ENCODE assay signal across 21 mouse cellular contexts in the genomic region with DNA sequence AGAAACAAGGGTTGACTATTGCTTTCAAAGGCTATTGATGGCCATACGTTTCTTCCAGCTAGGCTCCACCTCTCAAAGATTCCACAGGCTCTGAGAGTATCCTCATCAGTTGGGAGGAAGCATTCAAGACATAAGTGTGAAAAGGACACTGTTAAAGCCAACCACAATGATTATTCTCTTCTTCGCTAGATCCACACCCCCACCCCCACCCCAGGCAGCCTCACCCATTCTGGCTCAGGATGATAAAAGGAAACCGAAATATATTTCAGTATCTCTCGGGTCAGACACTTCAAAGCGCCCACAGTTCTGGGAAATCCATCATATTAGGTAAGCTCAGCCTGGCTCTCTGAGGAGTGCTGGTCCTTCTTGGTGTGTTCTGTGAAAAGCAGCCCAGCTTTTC. TPM values are rescaled to one million over a fixed set of nuclear protein-coding genes. Genes with fewer than 3 reads are reported as not detected.
DNase-seq lines count a peak whose midpoint lies in the region; ATAC-seq lines count a peak whose summit lies in the region.
"Had no signal": no experiment of that assay in that cellular context is flagged by ENCODE, and none has a peak within 500 bp of the region (broad histone marks: within the 10 kb centered on the region; RNA-seq: fewer than 3 reads in every experiment).

No protein-coding gene starts in this region.

- no peaks in the 10 kb centered on the region for H3K4me1 ChIP-seq in hindbrain, embryonic 10.5 days (replicated peaks)
- no peaks in the 10 kb centered on the region for H3K4me1 ChIP-seq in hindbrain, embryonic 12.5 days
- peaks cover 98% of the 10 kb centered on the region for H3K4me1 ChIP-seq in liver, embryonic 13.5 days (replicated peaks)
- H3K4me1 ChIP-seq in stomach, embryonic 14.5 days (ENCODE audit: control insufficient read depth, insufficient read depth, low read length): no peaks in the 10 kb centered on the region
- no peaks in the 10 kb centered on the region for H3K4me1 ChIP-seq in forebrain, embryonic 14.5 days (ENCODE audit: control insufficient read depth, insufficient read depth, low read length)
- H3K4me1 ChIP-seq: embryonic facial prominence, embryonic 10.5 days; forebrain, embryonic 15.5 days; midbrain, embryonic 10.5 days had no signal

- H3K4me3 ChIP-seq in hindbrain, embryonic 10.5 days: no peak overlapping the region
- no peak overlapping the region for H3K4me3 ChIP-seq in hindbrain, embryonic 12.5 days
- peak overlapping the region; percentile 43 for H3K4me3 ChIP-seq in liver, embryonic 13.5 days (replicated peaks)
- no peak overlapping the region for H3K4me3 ChIP-seq in stomach, embryonic 14.5 days (ENCODE audit: low read depth, low read length)
- H3K4me3 ChIP-seq in forebrain, embryonic 14.5 days (ENCODE audit: low read depth, low read length): no peak overlapping the region
- H3K4me3 ChIP-seq: embryonic facial prominence, embryonic 10.5 days; forebrain, embryonic 15.5 days; midbrain, embryonic 10.5 days; myocyte had no signal

- H3K4me2 ChIP-seq in hindbrain, embryonic 12.5 days (replicated peaks): no peak overlapping the region
- H3K4me2 ChIP-seq in liver, embryonic 13.5 days: peak overlapping the region; percentile 70
- no peak overlapping the region for H3K4me2 ChIP-seq in stomach, embryonic 14.5 days (replicated peaks; ENCODE audit: low read depth, low read length)
- no peak overlapping the region for H3K4me2 ChIP-seq in forebrain, embryonic 14.5 days (ENCODE audit: low read length)
- H3K4me2 ChIP-seq: forebrain, embryonic 15.5 days had no signal

- H3K36me3 ChIP-seq in hindbrain, embryonic 10.5 days: no peaks in the 10 kb centered on the region
- no peaks in the 10 kb centered on the region for H3K36me3 ChIP-seq in hindbrain, embryonic 12.5 days
- no peaks in the 10 kb centered on the region for H3K36me3 ChIP-seq in liver, embryonic 13.5 days
- H3K36me3 ChIP-seq in stomach, embryonic 14.5 days (ENCODE audit: control insufficient read depth, insufficient read depth, low read length): no peaks in the 10 kb centered on the region
- no peaks in the 10 kb centered on the region for H3K36me3 ChIP-seq in forebrain, embryonic 14.5 days (ENCODE audit: control insufficient read depth, insufficient read depth, low read length)
- H3K36me3 ChIP-seq: embryonic facial prominence, embryonic 10.5 days; forebrain, embryonic 15.5 days; midbrain, embryonic 10.5 days had no signal

- no peak for DNase-seq in hindbrain, embryonic 10.5 days (ENCODE audit: low spot score)
- DNase-seq in c-Kit-positive CD71-positive TER-119-positive erythroid progenitor cells, embryonic 14.5 days (ENCODE audit: low spot score): peak; percentile 92
- peak; percentile 78 for DNase-seq in liver, embryonic 13.5 days
- no peak for DNase-seq in left cerebral cortex, postnatal 36 days (ENCODE audit: low spot score in 2 of 2)
- DNase-seq in kidney, postnatal 10 days: no peak
- DNase-seq in forebrain, embryonic 14.5 days (ENCODE audit: low spot score): no peak
- DNase-seq: gastrocnemius, postnatal 14 days; lung, adult 18-20 months; thymus, postnatal 4 days had no signal

- 0 out of 2 replicates have a peak overlapping the region, but pooled peaks have one; percentile 16 for H3K27ac ChIP-seq in hindbrain, embryonic 10.5 days
- no peak overlapping the region for H3K27ac ChIP-seq in hindbrain, embryonic 12.5 days
- H3K27ac ChIP-seq in liver, embryonic 13.5 days: peak overlapping the region; percentile 99
- H3K27ac ChIP-seq in stomach, embryonic 14.5 days (ENCODE audit: low read length): no peak overlapping the region
- H3K27ac ChIP-seq in forebrain, embryonic 14.5 days (ENCODE audit: low read depth, low read length): no peak overlapping the region
- H3K27ac ChIP-seq: embryonic facial prominence, embryonic 10.5 days; forebrain, embryonic 15.5 days; midbrain, embryonic 10.5 days had no signal

- H3K9me3 ChIP-seq in hindbrain, embryonic 10.5 days: no peaks in the 10 kb centered on the region
- no peaks in the 10 kb centered on the region for H3K9me3 ChIP-seq in hindbrain, embryonic 12.5 days (replicated peaks)
- H3K9me3 ChIP-seq in liver, embryonic 13.5 days (replicated peaks): no peaks in the 10 kb centered on the region
- H3K9me3 ChIP-seq in stomach, embryonic 14.5 days (ENCODE audit: control insufficient read depth, low read depth, low read length): no peaks in the 10 kb centered on the region
- no peaks in the 10 kb centered on the region for H3K9me3 ChIP-seq in forebrain, embryonic 14.5 days (replicated peaks; ENCODE audit: control insufficient read depth, low read length)
- H3K9me3 ChIP-seq: embryonic facial prominence, embryonic 10.5 days; forebrain, embryonic 15.5 days; midbrain, embryonic 10.5 days had no signal

- no peak for ATAC-seq in hindbrain, embryonic 12.5 days (ENCODE audit: low FRiP score)
- peak; percentile 94 for ATAC-seq in liver, embryonic 13.5 days (ENCODE audit: low read depth)
- ATAC-seq in stomach, embryonic 14.5 days (ENCODE audit: insufficient number of reproducible peaks, insufficient read depth, low FRiP score, low read depth): peak; percentile 53; the same call in 1 of the 2 replicates
- no peak for ATAC-seq in forebrain, embryonic 14.5 days
- ATAC-seq: forebrain, embryonic 15.5 days; Patski had no signal

- 87% methylated on average over 5 of the region's 5 CpGs for WGBS in hindbrain, embryonic 10.5 days
- 83% methylated on average over 5 of the region's 5 CpGs for WGBS in hindbrain, embryonic 12.5 days
- WGBS in liver, embryonic 13.5 days (ENCODE audit: insufficient replicate concordance): 16% methylated on average over 5 of the region's 5 CpGs
- 74% methylated on average over 5 of the region's 5 CpGs for WGBS in stomach, embryonic 14.5 days
- WGBS in forebrain, embryonic 14.5 days: 80% methylated on average over 5 of the region's 5 CpGs

- H3K27me3 ChIP-seq in hindbrain, embryonic 10.5 days (ENCODE audit: insufficient read depth, poor library complexity, severe bottlenecking): no peaks in the 10 kb centered on the region
- no peaks in the 10 kb centered on the region for H3K27me3 ChIP-seq in hindbrain, embryonic 12.5 days
- H3K27me3 ChIP-seq in liver, embryonic 13.5 days: no peaks in the 10 kb centered on the region
- no peaks in the 10 kb centered on the region for H3K27me3 ChIP-seq in stomach, embryonic 14.5 days (ENCODE audit: control insufficient read depth, insufficient read depth, low read length)
- H3K27me3 ChIP-seq in forebrain, embryonic 14.5 days (replicated peaks; ENCODE audit: control insufficient read depth, insufficient read depth, low read length): no peaks in the 10 kb centered on the region
- H3K27me3 ChIP-seq: forebrain, embryonic 15.5 days had no signal

- no peak overlapping the region for H3K9ac ChIP-seq in hindbrain, embryonic 12.5 days
- H3K9ac ChIP-seq in liver, embryonic 13.5 days: peak overlapping the region; percentile 74
- no peak overlapping the region for H3K9ac ChIP-seq in stomach, embryonic 14.5 days (replicated peaks; ENCODE audit: low read depth, low read length)
- no peak overlapping the region for H3K9ac ChIP-seq in forebrain, embryonic 14.5 days (ENCODE audit: low read length)
- H3K9ac ChIP-seq: forebrain, embryonic 15.5 days had no signal

- intact Hi-C loops in left cerebral cortex, postnatal 36 days (cut with DNase I): loop anchor here (5.0 kb wide), 1 partner anchor 1025 kb away; no protein-coding TSS in a partner anchor

RNA-seq across cellular contexts. Expression of gene Cpox, which starts 8.3 kb away (rescaled TPM):
- 20.0 and 27.8 TPM in 2 replicates for polyA plus RNA-seq in hindbrain, embryonic 10.5 days (2016; fragmentation: Nextera tagmentation; extraction: Ambion mirVana)
- polyA plus RNA-seq in hindbrain, embryonic 12.5 days (2016; fragmentation: Nextera tagmentation; extraction: Ambion mirVana): 18.4 and 22.5 TPM in 2 replicates
- 422 and 453 TPM in 2 replicates for polyA plus RNA-seq in liver, embryonic 13.5 days (2015; fragmentation: Nextera tagmentation; extraction: Ambion mirVana)
- 24.4 and 28.1 TPM in 2 replicates for polyA plus RNA-seq in stomach, embryonic 14.5 days (2014; fragmentation: Nextera tagmentation; extraction: Ambion mirVana)
- 10 to 100 TPM; 39.4 to 45.1 TPM for total RNA-seq in left cerebral cortex, postnatal 36 days (2021)
- 8.9 and 9.1 TPM in 2 replicates for polyA plus RNA-seq in forebrain, embryonic 14.5 days (2014; fragmentation: Nextera tagmentation; extraction: Ambion mirVana)

RNA-seq across cellular contexts. Expression of gene E330017A01Rik, which starts 23.3 kb away (rescaled TPM):
- not detected in 2 replicates for polyA plus RNA-seq in hindbrain, embryonic 10.5 days (2016; fragmentation: Nextera tagmentation; extraction: Ambion mirVana)
- not detected in 2 replicates for polyA plus RNA-seq in hindbrain, embryonic 12.5 days (2016; fragmentation: Nextera tagmentation; extraction: Ambion mirVana)
- polyA plus RNA-seq in liver, embryonic 13.5 days (2015; fragmentation: Nextera tagmentation; extraction: Ambion mirVana): not detected in 2 replicates
- polyA plus RNA-seq in stomach, embryonic 14.5 days (2014; fragmentation: Nextera tagmentation; extraction: Ambion mirVana): not detected in 2 replicates
- total RNA-seq in left cerebral cortex, postnatal 36 days (2021): not detected
- not detected in 2 replicates for polyA plus RNA-seq in forebrain, embryonic 14.5 days (2014; fragmentation: Nextera tagmentation; extraction: Ambion mirVana)
- total RNA-seq: adrenal gland, adult 18-20 months; gastrocnemius, postnatal 14 days; heart, postnatal 25 days; layer of hippocampus, postnatal 10 days had no signal
- polyA plus RNA-seq: embryonic facial prominence, embryonic 10.5 days; forebrain, embryonic 15.5 days; kidney, adult 2 months; midbrain, embryonic 10.5 days; myocyte; Patski; small intestine, adult 2 months had no signal

RNA-seq across cellular contexts. Expression of gene Gm813, which starts 45.0 kb away (rescaled TPM):
- not detected in 2 replicates for polyA plus RNA-seq in hindbrain, embryonic 10.5 days (2016; fragmentation: Nextera tagmentation; extraction: Ambion mirVana)
- polyA plus RNA-seq in hindbrain, embryonic 12.5 days (2016; fragmentation: Nextera tagmentation; extraction: Ambion mirVana): not detected in 2 replicates
- polyA plus RNA-seq in liver, embryonic 13.5 days (2015; fragmentation: Nextera tagmentation; extraction: Ambion mirVana): not detected in 2 replicates
- polyA plus RNA-seq in stomach, embryonic 14.5 days (2014; fragmentation: Nextera tagmentation; extraction: Ambion mirVana): not detected in 2 replicates
- total RNA-seq in left cerebral cortex, postnatal 36 days (2021): not detected
- polyA plus RNA-seq in forebrain, embryonic 14.5 days (2014; fragmentation: Nextera tagmentation; extraction: Ambion mirVana): not detected in 2 replicates
- total RNA-seq: adrenal gland, adult 18-20 months; gastrocnemius, postnatal 14 days; heart, postnatal 25 days; layer of hippocampus, postnatal 10 days had no signal
- polyA plus RNA-seq: embryonic facial prominence, embryonic 10.5 days; forebrain, embryonic 15.5 days; kidney, adult 2 months; midbrain, embryonic 10.5 days; myocyte; Patski; small intestine, adult 2 months had no signal

RNA-seq across cellular contexts. Expression of gene Gpr15, which starts 57.0 kb away (rescaled TPM):
- not detected in 2 replicates for polyA plus RNA-seq in hindbrain, embryonic 10.5 days (2016; fragmentation: Nextera tagmentation; extraction: Ambion mirVana)
- polyA plus RNA-seq in hindbrain, embryonic 12.5 days (2016; fragmentation: Nextera tagmentation; extraction: Ambion mirVana): not detected in 2 replicates
- 0.06 and 0.16 TPM in 2 replicates for polyA plus RNA-seq in liver, embryonic 13.5 days (2015; fragmentation: Nextera tagmentation; extraction: Ambion mirVana)
- 0.17 TPM in 1 of 2 replicates, not detected in the other for polyA plus RNA-seq in stomach, embryonic 14.5 days (2014; fragmentation: Nextera tagmentation; extraction: Ambion mirVana)
- not detected for total RNA-seq in left cerebral cortex, postnatal 36 days (2021)
- not detected in 2 replicates for polyA plus RNA-seq in forebrain, embryonic 14.5 days (2014; fragmentation: Nextera tagmentation; extraction: Ambion mirVana)
- total RNA-seq: adrenal gland, adult 18-20 months; gastrocnemius, postnatal 14 days; heart, postnatal 25 days; layer of hippocampus, postnatal 10 days had no signal
- polyA plus RNA-seq: embryonic facial prominence, embryonic 10.5 days; myocyte; Patski; small intestine, adult 2 months had no signal

Comparison
In these comparisons a context has a peak if more than half of its experiments do, and no peak if none do; other contexts are left out.
1. H3K27ac ChIP-seq: peak in hindbrain, embryonic 10.5 days (single experiment) and liver, embryonic 13.5 days (single experiment); none in hindbrain, embryonic 12.5 days (single experiment), stomach, embryonic 14.5 days (single experiment) and forebrain, embryonic 14.5 days (single experiment).
2. DNase-seq: peak in c-Kit-positive CD71-positive TER-119-positive erythroid progenitor cells, embryonic 14.5 days (single experiment) and liver, embryonic 13.5 days (single experiment); none in hindbrain, embryonic 10.5 days (single experiment), left cerebral cortex, postnatal 36 days (0 of 2), kidney, postnatal 10 days (single experiment) and forebrain, embryonic 14.5 days (single experiment).
3. ATAC-seq: peak in liver, embryonic 13.5 days (single experiment) and stomach, embryonic 14.5 days (single experiment); none in hindbrain, embryonic 12.5 days (single experiment) and forebrain, embryonic 14.5 days (single experiment).
4. RNA of gene Cpox, which starts 8.3 kb away (polyA plus RNA-seq): 422 to 453 TPM in liver, embryonic 13.5 days; 24.4 to 28.1 TPM in stomach, embryonic 14.5 days, 18.4 to 22.5 TPM in hindbrain, embryonic 12.5 days, 20.0 to 27.8 TPM in hindbrain, embryonic 10.5 days and 8.9 to 9.1 TPM in forebrain, embryonic 14.5 days; every median in the first group is over 10 times any median in the second.